In the genomic region with DNA sequence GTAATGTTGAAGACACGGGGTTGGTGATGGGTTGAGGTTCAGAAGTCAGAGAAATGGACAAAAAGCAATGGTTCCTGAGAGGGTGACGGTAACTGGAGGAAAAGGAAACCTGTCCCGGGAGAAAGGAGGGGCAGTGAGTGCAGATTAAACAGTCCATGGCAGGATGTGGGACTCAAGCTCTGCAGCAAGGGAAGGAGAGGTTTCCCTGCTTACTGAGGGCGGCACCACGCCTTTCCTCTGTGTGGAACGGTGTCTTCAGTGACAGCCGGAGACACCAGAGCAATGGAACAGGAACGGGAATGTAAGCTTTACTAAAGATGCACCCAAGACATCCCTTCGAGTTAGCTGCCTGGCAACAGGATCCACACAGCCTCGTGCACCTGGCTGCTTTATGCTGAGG, we compare ENCODE assay signal across 16 mouse cellular contexts. TPM values are rescaled to one million over a fixed set of nuclear protein-coding genes. Genes with fewer than 3 reads are reported as not detected.
"Had no signal": no experiment of that assay in that cellular context is flagged by ENCODE, and none has a peak within 500 bp of the region (broad histone marks: within the 10 kb centered on the region; RNA-seq: fewer than 3 reads in every experiment).

No protein-coding gene starts in this region.

- H3K4me1 ChIP-seq: limb, embryonic 12.5 days; neural tube, embryonic 13.5 days had no signal

- H3K9ac ChIP-seq: hindbrain, embryonic 14.5 days; intestine, embryonic 15.5 days; limb, embryonic 12.5 days; liver, embryonic 13.5 days; liver, postnatal 0 days; neural tube, embryonic 13.5 days; stomach, embryonic 15.5 days had no signal

- H3K27me3 ChIP-seq: intestine, embryonic 15.5 days; limb, embryonic 12.5 days; liver, embryonic 13.5 days; neural tube, embryonic 13.5 days; stomach, embryonic 15.5 days had no signal

- H3K4me2 ChIP-seq: hindbrain, embryonic 14.5 days; intestine, embryonic 15.5 days; limb, embryonic 12.5 days; liver, embryonic 13.5 days; neural tube, embryonic 13.5 days; stomach, embryonic 15.5 days had no signal

- ATAC-seq: intestine, embryonic 15.5 days; liver, postnatal 0 days; midbrain, embryonic 16.5 days had no signal

- H3K27ac ChIP-seq: hindbrain, embryonic 14.5 days; intestine, embryonic 15.5 days; kidney, postnatal 0 days; layer of hippocampus, adult 2 months; limb, embryonic 12.5 days; midbrain, embryonic 10.5 days; neural tube, embryonic 13.5 days; stomach, embryonic 15.5 days had no signal

- DNase-seq: liver; liver, embryonic 13.5 days; liver, postnatal 0 days; right cerebral cortex, postnatal 14 days; thymus, adult 2 months; thymus, postnatal 25 days had no signal

- H3K9me3 ChIP-seq: intestine, embryonic 15.5 days; limb, embryonic 12.5 days; liver, embryonic 13.5 days; midbrain, embryonic 10.5 days; neural tube, embryonic 13.5 days; stomach, embryonic 15.5 days had no signal

- H3K4me3 ChIP-seq: intestine, embryonic 15.5 days; layer of hippocampus, adult 2 months; limb, embryonic 12.5 days; liver, embryonic 13.5 days; midbrain, embryonic 10.5 days; neural tube, embryonic 13.5 days; stomach, embryonic 15.5 days had no signal

RNA-seq across cellular contexts. Expression of gene Ccdc65, which starts 28.5 kb away (rescaled TPM):
- polyA plus RNA-seq: liver, embryonic 13.5 days; liver, postnatal 0 days; spleen, adult 2 months had no signal

RNA-seq across cellular contexts. Expression of gene Wnt10b, which starts 41.4 kb away (rescaled TPM):
- polyA plus RNA-seq: hindbrain, embryonic 14.5 days; intestine, embryonic 15.5 days; kidney, postnatal 0 days; liver, embryonic 13.5 days; midbrain, embryonic 16.5 days; neural tube, embryonic 13.5 days had no signal

RNA-seq across cellular contexts. Expression of gene Wnt1, which starts 53.1 kb away (rescaled TPM):
- polyA plus RNA-seq: intestine, embryonic 15.5 days; kidney, postnatal 0 days; limb, embryonic 12.5 days; liver, embryonic 13.5 days; liver, postnatal 0 days; spleen, adult 2 months; stomach, embryonic 15.5 days had no signal
